Mouse (Mus musculus) 416B (cell line): ENCODE data around the gene B9d1.
A peak's percentile ranks its signal among the peaks of the same experiment; 100 is the strongest.

ENCODE experiments used
- DNase-seq: peaks from one replicate; pipeline ENCODE4 v3.0.0; 2011; ENCODE audit warnings: low read depth

B9d1 gene

GRCm38 (mm10) chr11:61489085-61489484, 15.9 kb upstream of the B9d1 start:
- DNase-seq = no peak

GRCm38 (mm10) chr11:61489874-61490273, 15.1 kb upstream of the B9d1 start:
- no peak for DNase-seq

- DNase-seq = no peak
These were observed 13.9 kb upstream of the B9d1 start for GRCm38 (mm10) chr11:61490944-61491520.

- no peak for DNase-seq
These were observed 12.1 kb upstream of the B9d1 start for GRCm38 (mm10) chr11:61492749-61493401.

GRCm38 (mm10) chr11:61493525-61494128, 11.3 kb upstream of the B9d1 start:
- DNase-seq = no peak

GRCm38 (mm10) chr11:61494129-61494997, 10.6 kb upstream of the B9d1 start, which contains the start of gene Mapk7:
TSS of gene Mapk7 (minus strand) at chr11:61494406.
- no peak for DNase-seq

GRCm38 (mm10) chr11:61495528-61495927, 9.4 kb upstream of the B9d1 start:
- DNase-seq = no peak

- DNase-seq = no peak
These were observed 7.5 kb upstream of the B9d1 start for GRCm38 (mm10) chr11:61497490-61497889.

GRCm38 (mm10) chr11:61498736-61499504, 6.0 kb upstream of the B9d1 start:
- DNase-seq = peak; percentile 36

- no peak for DNase-seq
These were observed 1.0 kb upstream of the B9d1 start for GRCm38 (mm10) chr11:61503933-61504332.

- DNase-seq = peak; percentile 7
These were observed 10.0 kb downstream of the B9d1 start for GRCm38 (mm10) chr11:61514953-61515352.

GRCm38 (mm10) chr11:61517971-61518370, 13.0 kb downstream of the B9d1 start:
- DNase-seq = peak; percentile 34

- DNase-seq = no peak
These were observed 13.9 kb downstream of the B9d1 start for GRCm38 (mm10) chr11:61518871-61519270.

GRCm38 (mm10) chr11:61519484-61520107, 14.7 kb downstream of the B9d1 start:
- no peak for DNase-seq

GRCm38 (mm10) chr11:61526872-61527271, 21.9 kb downstream of the B9d1 start:
- no peak for DNase-seq

GRCm38 (mm10) chr11:61529268-61529713, 24.3 kb downstream of the B9d1 start:
- peak; percentile 19 for DNase-seq

- DNase-seq = no peak
These were observed 27.9 kb downstream of the B9d1 start for GRCm38 (mm10) chr11:61532820-61533219.

- DNase-seq = no peak
These were observed 28.6 kb downstream of the B9d1 start for GRCm38 (mm10) chr11:61533571-61533970.

- no peak for DNase-seq
These were observed 30.6 kb downstream of the B9d1 start for GRCm38 (mm10) chr11:61535530-61535929.

- DNase-seq = no peak
These were observed 32.0 kb downstream of the B9d1 start for GRCm38 (mm10) chr11:61536952-61537351.

- no peak for DNase-seq
These were observed 32.4 kb downstream of the B9d1 start for GRCm38 (mm10) chr11:61537362-61537761.
